Mouse (Mus musculus): ENCODE measurements around the gene Rnf121. TPM values are rescaled to one million over a fixed set of nuclear protein-coding genes. Genes with fewer than 3 reads are reported as not detected.

Rnf121 gene
- total and polyA plus RNA-seq, 2 experiments from 2014 or later: 23.8 to 28.8 TPM

DNA sequence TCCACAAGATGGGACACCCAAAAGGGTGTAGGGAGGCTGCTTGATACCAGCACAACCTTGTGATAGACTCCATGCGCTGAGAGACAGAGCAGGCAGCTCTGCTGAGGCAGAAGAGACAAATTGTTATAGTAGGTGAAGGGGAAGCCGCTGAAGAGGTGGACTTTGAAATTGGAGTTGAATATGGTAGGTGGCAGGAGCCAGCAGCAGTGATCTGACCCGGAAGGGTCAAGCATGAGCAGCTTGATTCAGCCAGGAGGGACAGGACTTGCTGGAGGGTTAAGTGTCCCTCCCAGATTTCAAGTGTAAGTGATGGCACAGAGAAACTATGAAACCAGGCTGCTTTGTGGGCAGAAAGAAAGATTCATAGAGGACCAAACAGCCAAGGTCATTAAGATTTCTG lies 80.2 kb downstream of the Rnf121 start:
- DNase-seq (ENCODE audit: low spot score) (no peak), ATAC-seq (no peak)
- no peak overlapping the region for H3K9ac ChIP-seq (replicated peaks; ENCODE audit: low read length)
- H3K9me3 ChIP-seq (ENCODE audit: low read length): no peaks in the 10 kb centered on the region
- no peak overlapping the region for H3K4me2 ChIP-seq (ENCODE audit: low read depth, low read length)
- H3K4me3 ChIP-seq (ENCODE audit: low read length): no peak overlapping the region
- H3K36me3 ChIP-seq (ENCODE audit: insufficient read depth, low read length): peaks cover 48% of the 10 kb centered on the region
- no peaks in the 10 kb centered on the region for H3K4me1 ChIP-seq (ENCODE audit: insufficient read depth, low read length)
- no peak for TF ChIP-seq CTCF (IDR thresholded peaks at IDR 0.05; ENCODE audit: low read depth)
- no peaks in the 10 kb centered on the region for H3K27me3 ChIP-seq (ENCODE audit: insufficient read depth, low read length)
- 87% methylated on average over 3 of the region's 3 CpGs for WGBS
- no peak overlapping the region for H3K27ac ChIP-seq

- H3K27me3 ChIP-seq (ENCODE audit: insufficient read depth, low read length): no peaks in the 10 kb centered on the region
- no peak for DNase-seq (ENCODE audit: low spot score)
- no peak overlapping the region for H3K9ac ChIP-seq (replicated peaks; ENCODE audit: low read length)
- H3K4me2 ChIP-seq (ENCODE audit: low read depth, low read length): no peak overlapping the region
- WGBS: 94% methylated on average over 1 of the region's 1 CpGs
- peaks cover 24% of the 10 kb centered on the region; the same call in 1 of the 2 replicates for H3K36me3 ChIP-seq (ENCODE audit: insufficient read depth, low read length)
- TF ChIP-seq CTCF (IDR thresholded peaks at IDR 0.05; ENCODE audit: low read depth): no peak
- no peak for ATAC-seq
- H3K4me1 ChIP-seq (ENCODE audit: insufficient read depth, low read length): no peaks in the 10 kb centered on the region
- H3K27ac ChIP-seq: no peak overlapping the region
- no peaks in the 10 kb centered on the region for H3K9me3 ChIP-seq (ENCODE audit: low read length)
- no peak overlapping the region for H3K4me3 ChIP-seq (ENCODE audit: low read length)
Observed at GRCm38 (mm10) chr7:101982735-101983134, 82.5 kb downstream of the Rnf121 start.

DNA sequence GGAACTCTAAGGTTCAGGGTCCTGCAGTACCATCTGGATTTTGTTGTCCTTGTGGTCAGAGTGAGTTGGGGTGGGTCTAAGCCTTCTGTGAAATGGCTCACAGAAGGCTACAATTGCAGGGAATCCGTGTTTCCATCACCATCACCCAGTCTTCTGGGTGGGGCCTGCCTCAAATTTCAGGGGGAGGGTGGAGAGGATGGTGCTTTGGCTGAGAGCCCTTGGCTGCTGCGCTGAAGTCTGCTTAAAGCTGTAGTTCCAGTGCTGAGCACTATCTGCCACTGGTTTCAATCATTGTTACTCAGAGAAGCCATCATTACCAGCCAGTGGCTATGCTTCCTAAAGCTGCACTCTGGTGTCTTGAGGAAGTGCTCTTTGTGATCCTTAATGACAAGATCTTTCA lies 90.8 kb downstream of the Rnf121 start:
- Histone ChIP-seq H3K27ac (0 out of 2 replicates have a peak overlapping the region, but pooled peaks have one; percentile 32), H3K9ac (replicated peaks; ENCODE audit: low read length) (no peak overlapping the region), H3K9me3 (ENCODE audit: low read length) (no peaks in the 10 kb centered on the region), H3K4me1 (ENCODE audit: insufficient read depth, low read length) (peaks cover 10% of the 10 kb centered on the region; the same call in 1 of the 2 replicates), H3K4me3 (ENCODE audit: low read length) (no peak overlapping the region), H3K4me2 (ENCODE audit: low read depth, low read length) (no peak overlapping the region), H3K36me3 (ENCODE audit: insufficient read depth, low read length) (no peaks in the 10 kb centered on the region), H3K27me3 (ENCODE audit: insufficient read depth, low read length) (no peaks in the 10 kb centered on the region)
- DNase-seq (ENCODE audit: low spot score): peak; percentile 9
- 48% methylated on average over 2 of the region's 2 CpGs for WGBS
- ATAC-seq: no peak
- no peak for TF ChIP-seq CTCF (IDR thresholded peaks at IDR 0.05; ENCODE audit: low read depth)

DNA sequence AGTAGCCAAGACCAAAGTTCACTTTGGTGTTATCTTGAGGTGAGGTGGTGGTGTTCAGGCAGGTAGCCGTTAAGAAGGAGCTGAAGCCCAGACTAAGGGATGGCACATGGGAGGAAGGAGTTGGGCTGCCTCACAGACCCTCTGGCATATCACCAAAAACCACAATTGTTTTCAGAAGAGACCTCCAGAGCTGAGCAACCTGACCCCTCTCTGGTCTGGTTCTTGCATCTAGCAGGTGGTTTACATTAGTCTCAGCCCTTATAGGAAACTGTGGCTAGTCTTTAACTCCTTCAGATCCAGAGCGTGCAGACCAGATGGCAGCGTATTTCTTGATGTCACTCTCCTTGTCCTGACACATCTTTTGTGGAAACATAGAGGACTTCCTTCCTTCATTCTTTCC lies 91.5 kb downstream of the Rnf121 start:
- WGBS: 70% methylated on average over 3 of the region's 3 CpGs
- Histone ChIP-seq H3K36me3 (ENCODE audit: insufficient read depth, low read length) (no peaks in the 10 kb centered on the region), H3K4me1 (ENCODE audit: insufficient read depth, low read length) (peaks cover 14% of the 10 kb centered on the region; the same call in 1 of the 2 replicates), H3K27ac (no peak overlapping the region), H3K4me3 (ENCODE audit: low read length) (no peak overlapping the region), H3K4me2 (ENCODE audit: low read depth, low read length) (no peak overlapping the region), H3K9ac (replicated peaks; ENCODE audit: low read length) (no peak overlapping the region), H3K9me3 (ENCODE audit: low read length) (no peaks in the 10 kb centered on the region), H3K27me3 (ENCODE audit: insufficient read depth, low read length) (no peaks in the 10 kb centered on the region)
- DNase-seq (ENCODE audit: low spot score) (no peak), ATAC-seq (no peak)
- no peak for TF ChIP-seq CTCF (IDR thresholded peaks at IDR 0.05; ENCODE audit: low read depth)

GRCm38 (mm10) chr7:101971721-101972120 lies 93.5 kb downstream of the Rnf121 start:
- no peaks in the 10 kb centered on the region for H3K9me3 ChIP-seq (ENCODE audit: low read length)
- no peak for DNase-seq (ENCODE audit: low spot score)
- H3K27me3 ChIP-seq (ENCODE audit: insufficient read depth, low read length): no peaks in the 10 kb centered on the region
- peak overlapping the region; percentile 78 for H3K4me2 ChIP-seq (ENCODE audit: low read depth, low read length)
- peak overlapping the region; percentile 97 for H3K9ac ChIP-seq (replicated peaks; ENCODE audit: low read length)
- 48% methylated on average over 2 of the region's 2 CpGs for WGBS
- no peak for TF ChIP-seq CTCF (IDR thresholded peaks at IDR 0.05; ENCODE audit: low read depth)
- H3K36me3 ChIP-seq (ENCODE audit: insufficient read depth, low read length): no peaks in the 10 kb centered on the region
- peak overlapping the region; percentile 99 for H3K27ac ChIP-seq
- peak overlapping the region; percentile 61; the same call in 1 of the 2 replicates for H3K4me3 ChIP-seq (ENCODE audit: low read length)
- H3K4me1 ChIP-seq (ENCODE audit: insufficient read depth, low read length): peaks cover 17% of the 10 kb centered on the region; the same call in 1 of the 2 replicates
- ATAC-seq: no peak

DNA sequence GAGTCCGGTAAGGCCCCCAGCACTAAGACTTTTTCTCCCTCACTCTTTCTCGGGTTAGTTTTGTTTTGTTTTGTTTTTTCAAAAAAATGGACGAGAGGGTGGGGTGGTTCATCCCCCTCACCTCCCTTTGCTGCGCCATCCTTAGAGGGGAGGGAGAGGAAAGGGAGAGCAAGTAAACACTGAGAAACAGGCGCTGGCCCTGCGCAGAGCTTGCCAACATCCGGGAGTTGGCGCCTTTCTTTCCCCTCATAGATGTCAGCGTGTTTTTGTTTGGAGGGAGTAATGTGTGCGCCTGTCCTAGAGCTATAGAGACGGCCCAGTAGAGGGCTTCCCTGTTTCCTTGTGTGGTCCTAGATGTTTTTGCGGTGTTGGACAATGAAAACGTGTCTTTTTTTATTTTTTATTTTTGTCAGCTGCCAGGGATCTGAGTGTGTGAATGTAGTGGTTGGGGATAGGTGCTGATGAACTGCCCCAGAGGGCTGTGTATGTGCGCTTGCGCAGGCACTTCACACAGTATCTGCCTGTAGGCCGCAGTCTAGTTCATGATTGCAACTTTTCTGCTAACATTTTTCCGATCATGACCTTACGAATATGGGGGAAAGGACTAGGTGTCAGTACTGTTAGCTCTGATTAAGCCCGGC lies 94.3 kb downstream of the Rnf121 start:
- Histone ChIP-seq H3K4me1 (ENCODE audit: insufficient read depth, low read length) (peaks cover 17% of the 10 kb centered on the region; the same call in 1 of the 2 replicates), H3K27ac (peak overlapping the region; percentile 99), H3K27me3 (ENCODE audit: insufficient read depth, low read length) (no peaks in the 10 kb centered on the region), H3K36me3 (ENCODE audit: insufficient read depth, low read length) (no peaks in the 10 kb centered on the region), H3K4me3 (ENCODE audit: low read length) (peak overlapping the region; percentile 61), H3K4me2 (ENCODE audit: low read depth, low read length) (peak overlapping the region; percentile 78), H3K9ac (replicated peaks; ENCODE audit: low read length) (peak overlapping the region; percentile 97), H3K9me3 (ENCODE audit: low read length) (no peaks in the 10 kb centered on the region)
- 2% methylated on average over 19 of the region's 19 CpGs for WGBS
- peak; percentile 92 for DNase-seq (ENCODE audit: low spot score)
- peak; percentile 34; the same call in 1 of the 2 replicates for TF ChIP-seq CTCF (IDR thresholded peaks at IDR 0.05; ENCODE audit: low read depth)
- ATAC-seq: peak; percentile 89

GRCm38 (mm10) chr7:101970429-101970775 lies 94.9 kb downstream of the Rnf121 start:
- Histone ChIP-seq H3K4me2 (ENCODE audit: low read depth, low read length) (peak overlapping the region; percentile 78), H3K9ac (replicated peaks; ENCODE audit: low read length) (peak overlapping the region; percentile 97), H3K27ac (peak overlapping the region; percentile 99), H3K4me3 (ENCODE audit: low read length) (peak overlapping the region; percentile 61), H3K36me3 (ENCODE audit: insufficient read depth, low read length) (no peaks in the 10 kb centered on the region), H3K9me3 (ENCODE audit: low read length) (no peaks in the 10 kb centered on the region), H3K4me1 (ENCODE audit: insufficient read depth, low read length) (peaks cover 17% of the 10 kb centered on the region; the same call in 1 of the 2 replicates), H3K27me3 (ENCODE audit: insufficient read depth, low read length) (no peaks in the 10 kb centered on the region)
- TF ChIP-seq CTCF (IDR thresholded peaks at IDR 0.05; ENCODE audit: low read depth): no peak
- ATAC-seq: peak; percentile 78
- WGBS: 0% methylated on average over 13 of the region's 17 CpGs
- DNase-seq (ENCODE audit: low spot score): peak; percentile 97
